Mouse (Mus musculus) liver, embryonic 14.5 days (tissue): Measurements from ENCODE around the gene Hip1. TPM values are rescaled to one million over a fixed set of nuclear protein-coding genes. Genes with fewer than 3 reads are reported as not detected.

ENCODE experiments used
- ATAC-seq: fragments of 200-750 bp; cut with Nextera tagmentation; 2 replicates; pipeline ENCODE4 v1.8.0; 2017; ENCODE audit warnings: moderate number of reproducible peaks, mild to moderate bottlenecking, moderate library complexity; ENCODE audit not compliant: insufficient read depth
- DNase-seq, 3 experiments: peaks; one replicate each; pipeline ENCODE4 v3.0.0-alpha.2; 2012 to 2013; ENCODE audit warnings: low read depth in 3 of 3, low spot score in 3 of 3
- H3K27ac ChIP-seq: fragments of 300-500 bp; sonication (generic); 2 replicates; pipeline ENCODE4 v1.5.1; 2014; ENCODE audit warnings: moderate library complexity, mild to moderate bottlenecking, control low read depth, inconsistent platforms
- H3K27me3 ChIP-seq: fragments of 300-500 bp; sonication (generic); 2 replicates; pipeline ENCODE4 v1.6.1; 2014; ENCODE audit warnings: mild to moderate bottlenecking, low read length, moderate library complexity; ENCODE audit not compliant: control insufficient read depth, insufficient read depth
- H3K36me3 ChIP-seq: fragments of 300-500 bp; sonication (generic); replicated peaks from 2 replicates; pipeline ENCODE4 v1.6.1; 2014; ENCODE audit warnings: low read depth; ENCODE audit not compliant: control insufficient read depth, insufficient read depth
- H3K4me1 ChIP-seq, 2 experiments: fragments of 200-500 bp in 1 of 2; fragments of 300-500 bp in 1 of 2; sonication (generic) in 1 of 2; replicated peaks; 2 replicates each; pipeline ENCODE4 v1.6.1; 2012 to 2014; ENCODE audit warnings: antibody characterized with exemption in 1 of 2, inconsistent platforms in 1 of 2, low read length in 1 of 2; ENCODE audit not compliant: control insufficient read depth in 2 of 2, insufficient read depth in 2 of 2
- H3K4me2 ChIP-seq: fragments of 300-500 bp; sonication (generic); 2 replicates; pipeline ENCODE4 v1.6.1; 2014; ENCODE audit warnings: low read depth, mild to moderate bottlenecking, control low read depth, moderate library complexity
- H3K4me3 ChIP-seq, 2 experiments: fragments of 200-500 bp in 1 of 2; fragments of 300-500 bp in 1 of 2; sonication (generic) in 1 of 2; 2 replicates each; pipeline ENCODE4 v1.5.1; 2012 to 2014; ENCODE audit warnings: low read depth in 2 of 2, low read length in 2 of 2, mild to moderate bottlenecking in 2 of 2, control low read depth in 1 of 2, inconsistent platforms in 1 of 2, moderate library complexity in 1 of 2; ENCODE audit not compliant: insufficient read depth in 1 of 2
- H3K9ac ChIP-seq: fragments of 300-500 bp; sonication (generic); replicated peaks from 2 replicates; pipeline ENCODE4 v1.6.1; 2014; ENCODE audit warnings: mild to moderate bottlenecking, control low read depth, moderate library complexity
- H3K9me3 ChIP-seq: fragments of 300-500 bp; sonication (generic); 2 replicates; pipeline ENCODE4 v1.6.1; 2016; ENCODE audit warnings: low read length, mixed read lengths; ENCODE audit not compliant: control insufficient read depth
- CTCF ChIP-seq: IDR thresholded peaks from 2 replicates; pipeline ENCODE4 v1.5.1; 2016; ENCODE audit warnings: antibody characterized with exemption, low read depth, control low read depth
- EP300 ChIP-seq: IDR thresholded peaks from 2 replicates; pipeline ENCODE4 v1.6.1; 2016; ENCODE audit warnings: antibody characterized with exemption, low read depth
- WGBS: fragments of 180-500 bp; shearing (Covaris S2); extraction: QIAGEN DNeasy Blood & Tissue Kit; methylation state at CpG from one replicate; pipeline ENCODE4 v1.1.7; 2014; ENCODE audit not compliant: insufficient replicate concordance; 5-methylcytosine and 5-hydroxymethylcytosine counted together
- polyA plus RNA-seq, 2 experiments: library from polyadenylated mRNA; depleted of rRNA in 1 of 2; stranded (reverse) in 1 of 2; unstranded in 1 of 2; fragments of >200 nt; fragmentation: Nextera tagmentation in 1 of 2; extraction: Ambion mirVana in 1 of 2; gene quantifications; 2 replicates each; pipeline versions ENCODE4 v1.2.1 to v1.2.3; 2012 to 2014

Gene Hip1
- polyA plus RNA-seq, 2 experiments, result 2.2 to 2.8 TPM

DNA sequence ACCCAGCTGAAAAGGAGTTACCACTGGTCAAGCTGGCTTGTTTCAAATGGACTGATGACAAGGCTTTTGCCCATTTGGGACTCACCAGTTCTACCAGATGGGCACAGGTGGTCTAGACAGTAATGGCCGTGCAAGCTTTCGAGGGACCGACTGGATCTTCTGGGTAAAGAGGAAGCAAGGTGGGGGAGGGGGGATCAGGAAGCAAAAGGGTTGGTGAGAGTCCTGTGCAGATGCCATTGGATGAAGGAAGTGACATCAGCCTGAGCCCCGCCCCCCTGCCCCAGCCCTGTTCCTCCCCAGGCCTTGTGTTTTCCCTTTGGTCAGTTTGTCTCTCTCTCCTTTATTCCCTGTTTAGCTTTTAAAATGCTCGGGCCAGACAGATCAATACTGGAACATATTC lies 68.7 kb downstream of the Hip1 start:
- H3K4me3 ChIP-seq, result no peak overlapping the region
- TF ChIP-seq EP300 (no peak), CTCF (no peak)
- WGBS, result 31% methylated on average over 5 of the region's 5 CpGs
- no peak overlapping the region for H3K27ac ChIP-seq
- H3K9me3 ChIP-seq, result no peaks in the 10 kb centered on the region
- H3K4me1 ChIP-seq, result no peaks in the 10 kb centered on the region
- ATAC-seq, result no peak
- H3K9ac ChIP-seq, result no peak overlapping the region
- DNase-seq, result no peak
- H3K4me2 ChIP-seq, result no peak overlapping the region
- no peaks in the 10 kb centered on the region for H3K36me3 ChIP-seq
- no peaks in the 10 kb centered on the region for H3K27me3 ChIP-seq

DNA sequence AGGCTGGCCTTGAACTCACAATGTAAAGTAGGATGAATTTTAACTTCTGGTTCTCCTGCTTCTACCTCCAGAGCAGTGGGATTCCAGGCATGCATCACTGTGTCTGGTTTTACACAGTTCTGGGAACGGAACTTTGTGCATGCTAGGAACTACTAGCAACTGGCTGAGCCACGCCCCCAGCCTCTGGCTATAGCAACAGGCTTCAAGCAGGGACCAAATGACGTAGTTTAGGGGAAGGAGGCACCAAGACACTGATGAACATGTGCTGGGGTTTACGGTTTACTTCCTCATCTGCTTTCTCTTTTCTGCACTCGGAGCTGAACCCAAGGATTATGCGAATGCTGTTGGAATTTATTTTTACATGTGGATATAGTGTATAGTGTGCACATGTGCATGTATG lies 72.5 kb downstream of the Hip1 start:
- Histone ChIP-seq H3K4me1 (no peaks in the 10 kb centered on the region; a peak in 1 of 4 replicates), H3K9ac (no peak overlapping the region), H3K27ac (no peak overlapping the region), H3K4me2 (no peak overlapping the region), H3K27me3 (no peaks in the 10 kb centered on the region), H3K36me3 (no peaks in the 10 kb centered on the region), H3K9me3 (no peaks in the 10 kb centered on the region), H3K4me3 (no peak overlapping the region)
- no peak for DNase-seq
- TF ChIP-seq EP300, result no peak
- TF ChIP-seq CTCF, result no peak
- whole genome bisulfite sequencing, result 27% methylated on average over 6 of the region's 6 CpGs
- ATAC-seq, result no peak

DNA sequence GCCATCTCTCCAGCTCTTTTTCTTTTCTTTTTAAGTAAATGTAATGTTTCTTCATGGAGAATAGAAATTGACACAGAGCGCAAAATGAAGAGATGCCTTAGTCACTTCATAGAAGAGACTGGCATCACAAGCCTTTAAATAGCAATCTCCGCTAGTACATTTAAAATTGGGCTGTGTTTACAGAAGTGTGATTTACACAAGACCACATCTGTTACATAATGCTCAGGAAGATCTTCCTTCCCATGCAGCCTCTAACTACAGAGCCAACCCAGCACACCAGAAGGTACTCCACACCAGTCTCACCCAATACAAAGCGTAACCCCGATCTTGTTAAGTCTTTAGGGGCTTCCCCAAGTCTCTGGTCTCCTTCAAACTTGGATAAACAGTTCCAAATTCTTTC lies 73.2 kb downstream of the Hip1 start:
- ATAC-seq (no peak), DNase-seq (no peak)
- Histone ChIP-seq H3K27me3 (no peaks in the 10 kb centered on the region), H3K9ac (no peak overlapping the region), H3K4me3 (no peak overlapping the region), H3K36me3 (no peaks in the 10 kb centered on the region), H3K4me1 (no peaks in the 10 kb centered on the region; a peak in 1 of 4 replicates), H3K9me3 (no peaks in the 10 kb centered on the region), H3K27ac (no peak overlapping the region), H3K4me2 (no peak overlapping the region)
- no peak for TF ChIP-seq EP300
- TF ChIP-seq CTCF, result no peak
- 75% methylated on average over 4 of the region's 4 CpGs for WGBS

- peaks cover 0 to 1% of the 10 kb centered on the region in 2 experiments; a peak in 1 of 4 replicates for H3K4me1 ChIP-seq
- no peaks in the 10 kb centered on the region for H3K36me3 ChIP-seq
- 82% methylated on average over 6 of the region's 6 CpGs for whole genome bisulfite sequencing
- TF ChIP-seq CTCF (no peak), EP300 (no peak)
- no peak overlapping the region for H3K27ac ChIP-seq
- no peak overlapping the region for H3K9ac ChIP-seq
- no peaks in the 10 kb centered on the region for H3K27me3 ChIP-seq
- no peaks in the 10 kb centered on the region for H3K9me3 ChIP-seq
- H3K4me3 ChIP-seq, result no peak overlapping the region
- no peak for ATAC-seq
- H3K4me2 ChIP-seq, result no peak overlapping the region
- no peak for DNase-seq
Observed at GRCm38 (mm10) chr5:135468280-135468679, 76.6 kb downstream of the Hip1 start.

DNA sequence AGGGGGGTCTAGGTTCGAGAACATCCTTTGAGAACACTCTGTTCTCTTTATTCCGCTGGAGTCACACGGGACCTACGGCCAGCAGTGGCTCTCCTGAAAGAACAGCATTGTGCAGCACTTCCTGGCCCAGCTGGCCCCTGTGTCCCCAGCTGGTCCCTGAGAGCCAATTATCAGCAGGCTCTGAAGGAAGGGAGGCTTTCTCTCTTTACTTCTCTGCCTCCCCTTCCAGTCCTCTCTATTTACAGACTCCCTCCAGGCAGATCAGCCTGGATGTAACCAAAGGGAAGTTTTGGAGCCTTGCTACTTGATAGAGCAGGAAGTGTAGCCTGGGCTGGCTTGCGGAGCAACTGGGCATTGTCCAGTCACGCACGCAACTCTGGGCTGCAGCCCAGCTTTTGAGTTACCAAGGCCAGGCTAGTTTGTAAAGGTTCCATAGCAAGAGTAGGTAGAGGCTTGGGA lies 79.1 kb downstream of the Hip1 start:
- no peaks in the 10 kb centered on the region for H3K36me3 ChIP-seq
- no peaks in the 10 kb centered on the region for H3K27me3 ChIP-seq
- H3K27ac ChIP-seq, result no peak overlapping the region
- no peak overlapping the region for H3K4me2 ChIP-seq
- TF ChIP-seq CTCF, result no peak
- no peak for TF ChIP-seq EP300
- ATAC-seq, result no peak
- H3K9ac ChIP-seq, result no peak overlapping the region
- H3K4me3 ChIP-seq, result no peak overlapping the region
- DNase-seq, result no peak
- H3K4me1 ChIP-seq, result peaks cover 0 to 1% of the 10 kb centered on the region in 2 experiments; a peak in 1 of 4 replicates
- H3K9me3 ChIP-seq, result no peaks in the 10 kb centered on the region
- 52% methylated on average over 7 of the region's 7 CpGs for WGBS
